ENCODE assay signal across 8 mouse cellular contexts in the genomic region with DNA sequence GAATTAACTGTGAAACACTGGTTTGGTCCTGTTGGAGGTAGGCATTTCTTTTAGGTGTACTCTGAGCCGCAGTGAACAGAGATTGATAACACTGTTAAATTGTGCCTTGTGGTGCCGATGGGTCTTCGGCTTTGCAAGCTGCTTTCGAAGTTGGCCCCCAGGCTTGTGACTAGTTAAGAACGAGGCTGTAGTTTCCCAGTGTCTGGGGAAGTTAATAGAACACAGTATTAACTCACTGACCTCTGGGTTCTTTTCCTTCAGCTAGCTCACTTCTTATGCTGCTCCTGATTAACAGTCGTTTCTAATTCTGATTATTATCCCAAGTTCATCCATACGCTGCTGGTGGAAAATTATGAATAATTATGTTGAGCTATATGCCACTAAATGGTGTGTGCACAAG. TPM values are rescaled to one million over a fixed set of nuclear protein-coding genes. Genes with fewer than 3 reads are reported as not detected.
A peak's percentile ranks its signal among the peaks of the same experiment; 100 is the strongest.
DNase-seq lines count a peak whose midpoint lies in the region; ATAC-seq lines count a peak whose summit lies in the region.

No protein-coding gene starts in this region.

- H3K27ac ChIP-seq in brown adipose tissue, adult 24 weeks (replicated peaks; ENCODE audit: low read depth, low read length), result no peak overlapping the region; the same call in 1 of the 2 replicates
- peak overlapping the region; percentile 51; the same call in 1 of the 2 replicates for H3K27ac ChIP-seq in intestine, embryonic 16.5 days (ENCODE audit: low read length)
- H3K27ac ChIP-seq in liver, embryonic 16.5 days (ENCODE audit: low read length), result no peak overlapping the region

- ATAC-seq in intestine, embryonic 16.5 days, result peak; percentile 30; the same call in 1 of the 2 replicates
- no peak for ATAC-seq in liver, embryonic 16.5 days (ENCODE audit: low read depth)

- peak overlapping the region; percentile 84 for H3K4me3 ChIP-seq in brown adipose tissue, adult 24 weeks (ENCODE audit: insufficient read depth, low read depth, low read length)
- peak overlapping the region; percentile 84 for H3K4me3 ChIP-seq in intestine, embryonic 16.5 days (ENCODE audit: low read length)
- peak overlapping the region; percentile 80 for H3K4me3 ChIP-seq in liver, embryonic 16.5 days (ENCODE audit: low read depth, low read length)

- peak; percentile 13 for DNase-seq in embryo, embryonic 10.5 days (ENCODE audit: low spot score)
- DNase-seq in embryo, embryonic 10 days (ENCODE audit: low spot score), result no peak
- no peak for DNase-seq in T-cell, adult 2 months (ENCODE audit: low spot score)
- no peak for DNase-seq in spleen, postnatal 10 days (ENCODE audit: low spot score in 2 of 2)
- DNase-seq in frontal cortex, postnatal 25 days (ENCODE audit: low spot score in 2 of 2), result no peak

- peak overlapping the region; percentile 62 for H3K4me2 ChIP-seq in intestine, embryonic 16.5 days (ENCODE audit: low read depth, low read length)
- peak overlapping the region; percentile 71 for H3K4me2 ChIP-seq in liver, embryonic 16.5 days (ENCODE audit: low read depth, low read length)

- H3K4me1 ChIP-seq in brown adipose tissue, adult 24 weeks (ENCODE audit: control insufficient read depth, insufficient read depth, insufficient read length, low read length), result no peaks in the 10 kb centered on the region; the same call in 1 of the 2 replicates
- peaks cover 17% of the 10 kb centered on the region for H3K4me1 ChIP-seq in intestine, embryonic 16.5 days (ENCODE audit: control insufficient read depth, insufficient read depth, low read length)
- H3K4me1 ChIP-seq in liver, embryonic 16.5 days (ENCODE audit: control insufficient read depth, low read depth, low read length), result peaks cover 12% of the 10 kb centered on the region

- 23% methylated on average over 7 of the region's 7 CpGs for WGBS in intestine, embryonic 16.5 days
- WGBS in liver, embryonic 16.5 days (ENCODE audit: insufficient replicate concordance), result 40% methylated on average over 7 of the region's 7 CpGs

- no peaks in the 10 kb centered on the region for H3K27me3 ChIP-seq in intestine, embryonic 16.5 days (replicated peaks; ENCODE audit: control insufficient read depth, insufficient read depth, low read length)
- H3K27me3 ChIP-seq in liver, embryonic 16.5 days (ENCODE audit: control insufficient read depth, insufficient read depth, low read depth, low read length), result no peaks in the 10 kb centered on the region

- H3K9me3 ChIP-seq in intestine, embryonic 16.5 days (ENCODE audit: control insufficient read depth, low read length), result no peaks in the 10 kb centered on the region
- H3K9me3 ChIP-seq in liver, embryonic 16.5 days (replicated peaks; ENCODE audit: control insufficient read depth, low read length), result no peaks in the 10 kb centered on the region

- peak overlapping the region; percentile 57 for H3K9ac ChIP-seq in intestine, embryonic 16.5 days (ENCODE audit: low read depth, low read length)
- 0 out of 2 replicates have a peak overlapping the region, but pooled peaks have one; percentile 1 for H3K9ac ChIP-seq in liver, embryonic 16.5 days (ENCODE audit: low read depth, low read length)

- no peaks in the 10 kb centered on the region for H3K36me3 ChIP-seq in intestine, embryonic 16.5 days (ENCODE audit: control insufficient read depth, insufficient read depth, low read length)
- H3K36me3 ChIP-seq in liver, embryonic 16.5 days (ENCODE audit: control insufficient read depth, insufficient read depth), result peaks cover under 1% of the 10 kb centered on the region

RNA-seq across cellular contexts. Expression of gene Stx7, which starts 1.0 kb away (rescaled TPM):
- 35.7 and 40.4 TPM in 2 replicates for polyA plus RNA-seq in brown adipose tissue, adult 24 weeks (2012; ENCODE audit: insufficient read depth, insufficient read length, missing spikeins)
- 148 and 158 TPM in 2 replicates for polyA plus RNA-seq in intestine, embryonic 16.5 days (2015; fragmentation: Nextera tagmentation; extraction: Ambion mirVana)
- polyA plus RNA-seq in liver, embryonic 16.5 days (2015; fragmentation: Nextera tagmentation; extraction: Ambion mirVana), result 25.9 and 26.8 TPM in 2 replicates

RNA-seq across cellular contexts. Expression of gene Taar9, which starts 40.8 kb away (rescaled TPM):
- polyA plus RNA-seq in brown adipose tissue, adult 24 weeks (2012; ENCODE audit: insufficient read depth, insufficient read length, missing spikeins), result not detected in 2 replicates
- not detected in 2 replicates for polyA plus RNA-seq in intestine, embryonic 16.5 days (2015; fragmentation: Nextera tagmentation; extraction: Ambion mirVana)
- polyA plus RNA-seq in liver, embryonic 16.5 days (2015; fragmentation: Nextera tagmentation; extraction: Ambion mirVana), result not detected in 2 replicates

RNA-seq across cellular contexts. Expression of gene Taar8c, which starts 48.4 kb away (rescaled TPM):
- polyA plus RNA-seq in brown adipose tissue, adult 24 weeks (2012; ENCODE audit: insufficient read depth, insufficient read length, missing spikeins), result not detected in 2 replicates
- polyA plus RNA-seq in intestine, embryonic 16.5 days (2015; fragmentation: Nextera tagmentation; extraction: Ambion mirVana), result 0.13 TPM in 1 of 2 replicates, not detected in the other
- polyA plus RNA-seq in liver, embryonic 16.5 days (2015; fragmentation: Nextera tagmentation; extraction: Ambion mirVana), result not detected in 2 replicates

RNA-seq across cellular contexts. Expression of gene Taar8b, which starts 58.0 kb away (rescaled TPM):
- not detected in 2 replicates for polyA plus RNA-seq in brown adipose tissue, adult 24 weeks (2012; ENCODE audit: insufficient read depth, insufficient read length, missing spikeins)
- not detected in 2 replicates for polyA plus RNA-seq in intestine, embryonic 16.5 days (2015; fragmentation: Nextera tagmentation; extraction: Ambion mirVana)
- polyA plus RNA-seq in liver, embryonic 16.5 days (2015; fragmentation: Nextera tagmentation; extraction: Ambion mirVana), result not detected in 2 replicates
